Mouse (Mus musculus) layer of hippocampus, adult 11-12 months (tissue): ENCODE data around the gene B3galt1.

ENCODE experiments used
- DNase-seq: peaks from one replicate; pipeline ENCODE4 v3.0.0; 2022; ENCODE audit warnings: low spot score

B3galt1 gene

DNA sequence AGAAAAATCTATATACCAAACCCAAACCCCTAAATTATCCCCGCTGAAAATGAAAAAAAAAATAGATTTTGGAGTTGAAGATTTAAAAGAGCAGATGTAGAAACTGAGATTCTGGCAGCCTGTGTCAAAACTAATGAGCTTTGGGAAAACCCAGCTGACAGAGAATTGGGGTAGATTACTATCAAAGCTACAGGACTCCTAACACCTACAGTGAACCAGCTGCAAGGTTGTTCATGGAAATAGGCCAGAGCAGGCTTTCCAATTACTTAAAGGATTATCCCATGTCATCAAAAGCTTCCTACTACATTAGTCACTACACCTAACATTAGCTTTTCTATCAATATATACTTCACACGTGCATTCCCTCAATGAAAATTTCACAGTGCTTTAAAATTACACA is 165.1 kb downstream of the B3galt1 start:
- DNase-seq, result no peak

DNA sequence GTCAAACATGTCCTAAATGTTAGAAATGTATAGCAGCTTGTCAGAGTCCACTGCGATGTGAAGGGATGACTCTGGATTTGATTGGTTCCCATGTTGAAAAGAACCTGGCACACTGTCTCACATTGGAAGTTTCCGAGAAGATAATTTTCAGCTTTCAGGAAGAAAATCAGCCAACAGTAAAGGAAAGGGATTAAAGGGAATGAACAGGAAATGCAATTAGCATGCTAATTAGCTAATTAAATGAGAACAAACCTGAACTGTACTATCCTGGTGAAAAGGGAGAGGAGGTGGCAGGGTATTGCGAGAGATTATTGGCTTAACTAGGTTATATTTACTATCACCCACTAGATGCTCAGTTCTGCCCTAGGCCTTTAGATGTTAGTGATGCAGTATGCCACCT is 185.9 kb downstream of the B3galt1 start:
- no peak for DNase-seq

- no peak for DNase-seq
Observed at GRCm38 (mm10) chr2:67756507-67756906, 190.8 kb downstream of the B3galt1 start.

DNA sequence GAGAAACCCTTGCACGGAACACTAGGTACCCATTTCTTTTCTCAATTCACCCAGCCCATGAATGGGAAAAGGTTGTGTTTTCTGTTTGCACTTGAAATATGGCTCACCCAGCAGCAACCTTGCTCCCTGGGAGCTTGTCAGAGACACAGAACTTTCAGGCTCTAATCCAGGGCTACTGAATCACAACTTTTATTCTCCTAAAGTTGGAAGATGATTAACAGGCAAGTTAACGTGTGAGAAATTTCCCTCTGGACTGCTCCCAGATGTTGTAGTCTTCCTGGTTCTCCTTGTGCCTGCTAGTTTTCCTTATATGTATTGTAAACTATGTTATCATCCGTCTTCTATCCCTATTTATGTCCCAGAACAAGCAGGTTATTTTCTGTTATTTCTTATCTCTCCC is 221.9 kb downstream of the B3galt1 start:
- no peak for DNase-seq

- no peak for DNase-seq
Observed at GRCm38 (mm10) chr2:67797561-67797960, 231.9 kb downstream of the B3galt1 start.

DNA sequence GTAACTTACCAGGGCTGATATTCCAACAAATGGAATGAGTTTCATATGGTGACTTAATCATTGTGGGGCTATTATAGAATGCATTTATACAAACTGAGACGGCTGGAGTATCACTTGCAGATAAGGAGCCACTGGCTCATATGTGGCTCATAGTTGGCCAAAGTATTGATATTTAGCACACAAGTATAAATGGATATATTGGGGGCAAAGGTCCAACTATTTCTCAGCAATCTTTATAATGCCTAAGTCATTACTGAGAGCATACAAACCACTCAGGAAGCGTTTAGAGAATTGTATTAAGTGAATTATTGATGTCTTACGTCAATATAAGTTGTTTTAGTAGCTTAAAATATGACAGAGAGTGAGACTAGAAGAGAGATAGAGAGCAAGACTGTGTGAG is 234.3 kb downstream of the B3galt1 start:
- no peak for DNase-seq

GRCm38 (mm10) chr2:67816149-67816548 is 250.5 kb downstream of the B3galt1 start:
- DNase-seq, result no peak

DNA sequence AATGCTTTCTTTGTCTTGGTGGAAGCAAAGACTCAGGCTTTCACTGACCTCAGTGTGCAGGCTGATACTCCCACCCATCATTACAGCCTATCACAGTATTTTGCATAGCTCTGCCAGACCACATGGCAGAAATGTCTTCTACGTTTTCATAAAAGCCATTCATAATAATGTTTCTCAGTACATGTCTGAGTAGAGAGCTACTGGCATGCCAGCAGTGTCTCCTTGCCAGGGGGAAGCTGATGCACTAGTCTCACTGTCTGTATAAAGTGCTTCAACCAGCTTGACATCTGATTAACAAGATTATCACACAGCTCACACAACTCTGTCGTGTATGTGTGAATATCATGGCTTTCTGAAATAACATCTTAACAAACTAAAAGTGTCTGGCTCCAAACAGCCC is 252.3 kb downstream of the B3galt1 start:
- no peak for DNase-seq

DNA sequence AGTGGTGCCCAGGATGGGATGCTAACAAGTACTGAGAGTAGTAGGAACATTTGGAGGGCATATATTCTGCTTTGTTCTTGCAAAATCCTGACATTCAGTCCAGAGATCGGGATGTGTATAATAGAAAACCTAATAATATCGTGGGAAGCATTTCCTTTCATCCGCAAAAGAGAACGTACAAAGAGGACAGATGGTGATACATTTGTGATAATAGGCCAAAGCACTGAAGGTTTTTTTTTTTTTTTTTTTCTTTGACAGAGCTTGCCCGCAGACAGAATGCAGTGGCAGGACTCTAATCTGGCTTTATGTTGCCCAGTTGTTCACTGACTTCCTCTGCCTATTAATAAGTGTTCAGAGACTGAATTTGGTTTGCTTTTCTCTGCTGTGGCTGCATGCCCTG is 256.7 kb downstream of the B3galt1 start:
- DNase-seq, result no peak

GRCm38 (mm10) chr2:67827697-67828096 is 262.0 kb downstream of the B3galt1 start:
- DNase-seq, result no peak

- no peak for DNase-seq
Observed at GRCm38 (mm10) chr2:67829055-67829915, 263.6 kb downstream of the B3galt1 start.

GRCm38 (mm10) chr2:67847806-67848205 is 282.1 kb downstream of the B3galt1 start:
- DNase-seq, result no peak

GRCm38 (mm10) chr2:67850725-67851124 is 285.1 kb downstream of the B3galt1 start:
- no peak for DNase-seq

DNA sequence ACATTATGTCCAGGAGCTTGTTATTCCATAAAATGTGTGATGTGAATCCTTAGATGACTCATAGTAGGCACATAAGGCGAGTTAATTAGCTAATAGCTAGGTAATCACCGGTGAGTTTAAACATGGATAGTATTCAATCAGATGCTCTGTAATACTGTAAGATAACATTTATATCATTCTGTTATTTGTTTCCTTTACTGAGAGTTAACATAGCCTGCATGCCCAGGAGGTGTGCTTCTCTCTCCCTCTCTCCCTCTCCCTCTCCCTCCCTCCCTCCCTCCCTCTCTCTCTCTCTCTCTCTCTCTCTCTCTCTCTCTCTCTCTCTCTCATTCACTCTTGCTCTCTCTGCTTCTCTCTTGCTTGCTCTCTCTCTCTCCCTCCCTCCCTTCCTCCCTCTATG is 292.7 kb downstream of the B3galt1 start:
- no peak for DNase-seq

DNA sequence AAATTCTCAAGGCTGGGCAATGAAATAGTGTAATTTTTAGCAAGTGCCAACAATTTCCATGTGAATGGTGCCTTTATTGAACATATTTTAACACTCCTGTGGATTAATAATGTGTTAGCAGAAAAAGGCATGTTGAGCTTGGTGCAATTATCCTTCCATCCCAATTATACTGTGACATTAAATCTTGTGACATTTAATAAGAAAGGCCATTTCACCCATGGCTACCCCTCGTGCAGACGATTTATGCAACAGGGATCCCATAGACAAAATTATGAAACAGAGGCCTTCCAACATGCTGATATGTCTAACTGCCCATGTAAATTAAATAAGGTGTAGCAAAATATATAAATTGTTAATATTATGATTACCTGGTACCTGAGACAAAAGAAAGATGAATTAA is 293.3 kb downstream of the B3galt1 start:
- no peak for DNase-seq

DNA sequence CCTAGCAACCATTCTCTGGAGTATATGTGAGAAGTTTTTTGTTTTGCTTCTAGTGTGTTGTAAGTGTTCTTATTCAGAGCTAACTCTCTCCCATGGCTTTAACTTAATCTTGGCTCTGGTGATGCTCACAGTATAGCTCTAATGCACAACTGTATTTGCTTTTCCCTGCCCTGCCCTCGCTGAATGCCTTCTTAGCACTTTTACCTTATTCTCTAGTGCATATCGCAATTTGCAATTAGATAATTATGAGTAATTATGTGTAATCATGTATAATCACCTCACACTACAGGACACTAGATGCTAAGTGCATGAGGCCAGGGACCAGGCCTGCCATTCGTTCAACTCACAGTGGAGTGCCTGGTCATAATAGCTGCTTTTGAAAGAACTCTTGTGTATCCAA is 307.7 kb downstream of the B3galt1 start:
- no peak for DNase-seq

DNA sequence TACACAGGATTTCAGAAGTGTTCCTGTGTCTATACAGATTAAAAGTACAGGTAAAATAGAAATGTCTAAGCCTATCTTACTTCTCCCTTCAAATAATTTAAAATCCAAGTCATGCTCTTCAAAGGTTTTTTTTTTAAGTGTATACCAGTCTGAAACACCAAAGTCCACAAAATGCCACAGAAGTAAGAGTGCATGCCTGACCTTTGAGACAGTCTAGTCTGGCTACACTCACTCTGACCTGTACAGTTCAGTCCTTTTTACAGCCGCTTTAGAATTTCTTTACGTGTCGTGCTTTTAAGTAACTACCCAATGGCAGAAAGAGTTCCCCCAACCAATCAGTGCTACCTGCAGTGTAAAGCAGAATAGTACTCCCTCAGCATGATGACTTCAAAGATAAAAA is 314.2 kb downstream of the B3galt1 start:
- no peak for DNase-seq

- no peak for DNase-seq
Observed at GRCm38 (mm10) chr2:67881713-67882281, 316.1 kb downstream of the B3galt1 start.

DNA sequence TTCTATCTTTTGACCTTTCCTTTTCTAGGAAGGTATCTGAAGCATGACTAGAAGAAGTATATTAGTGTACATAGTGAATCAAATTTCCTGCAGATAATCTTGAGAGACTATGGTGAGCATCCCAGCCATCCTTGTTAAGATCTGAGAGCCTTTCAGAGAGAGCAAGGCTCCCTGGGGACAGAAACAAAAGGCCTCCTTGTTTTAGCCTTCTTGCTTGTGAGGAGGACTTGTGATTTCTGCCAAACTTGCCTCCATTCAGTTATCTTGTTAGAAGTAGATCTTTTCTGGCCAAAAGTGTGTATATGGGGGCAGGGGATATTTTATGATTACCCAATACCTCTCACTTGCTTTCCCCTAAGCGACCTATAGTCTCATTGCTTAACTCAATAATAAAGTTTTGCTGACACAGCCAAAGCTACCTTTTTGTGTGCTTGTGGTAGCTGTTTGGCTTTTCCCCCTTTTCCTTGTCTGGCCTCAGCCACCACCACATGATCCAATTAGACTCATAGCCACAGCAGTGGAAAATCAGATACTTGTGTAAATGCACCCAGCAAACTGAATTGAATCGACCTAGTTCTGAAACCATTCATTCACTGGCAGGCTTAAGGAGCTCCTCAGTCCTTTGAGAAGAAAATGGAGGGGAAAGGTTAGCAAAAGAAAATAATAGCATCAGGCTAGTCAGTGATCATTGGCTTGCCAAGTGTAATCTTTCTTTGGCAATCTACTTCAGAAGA is 332.5 kb downstream of the B3galt1 start:
- no peak for DNase-seq

GRCm38 (mm10) chr2:67901574-67901973 is 335.9 kb downstream of the B3galt1 start:
- DNase-seq, result no peak

DNA sequence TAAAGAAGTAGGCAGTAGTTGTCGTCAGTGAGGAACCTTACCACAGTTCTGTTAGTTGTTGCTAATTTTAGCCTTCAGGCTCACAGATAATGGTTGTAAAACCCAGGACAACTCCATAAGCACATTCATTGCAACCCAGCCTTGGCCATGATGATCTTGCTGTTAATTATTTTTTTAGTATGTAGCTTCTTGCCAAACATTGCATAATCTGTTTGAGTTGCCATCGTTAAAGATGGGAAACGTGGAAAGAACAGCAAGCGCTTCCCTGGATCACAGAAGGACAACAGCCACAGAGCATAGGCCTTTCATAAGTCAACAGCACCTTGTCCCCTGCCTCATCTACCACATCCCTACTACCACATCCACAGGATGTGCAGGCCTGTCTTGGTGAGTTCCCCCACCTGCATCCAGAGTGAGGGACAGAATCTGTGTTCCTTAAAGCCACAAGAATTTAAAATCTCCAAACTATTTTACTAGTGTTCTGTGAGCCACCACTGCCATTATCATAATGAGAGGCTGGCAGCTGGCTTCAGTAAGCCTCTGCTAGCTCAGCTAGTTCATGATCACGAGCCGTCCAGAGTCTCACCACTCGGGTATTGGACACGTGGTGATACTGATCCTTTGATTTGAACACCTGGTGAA is 337.1 kb downstream of the B3galt1 start:
- no peak for DNase-seq

- DNase-seq, result no peak
Observed at GRCm38 (mm10) chr2:67903769-67904168, 338.1 kb downstream of the B3galt1 start.

GRCm38 (mm10) chr2:67931994-67932393 is 366.3 kb downstream of the B3galt1 start:
- no peak for DNase-seq
